Mouse (Mus musculus) intestine, postnatal 0 days (tissue): Measurements from ENCODE around the gene Abcc4. TPM values are rescaled to one million over a fixed set of nuclear protein-coding genes. Genes with fewer than 3 reads are reported as not detected.

Source experiments
- ATAC-seq: fragments of 200-750 bp; cut with Nextera tagmentation; 2 replicates; pipeline ENCODE4 v1.8.0; 2017; ENCODE audit warnings: mild to moderate bottlenecking, moderate TSS enrichment, moderate library complexity
- H3K27ac ChIP-seq: fragments of 300-500 bp; sonication (generic); 2 replicates; pipeline ENCODE4 v1.5.1; 2014; ENCODE audit warnings: mild to moderate bottlenecking, low read depth, low read length, moderate library complexity
- H3K27me3 ChIP-seq: fragments of 300-500 bp; sonication (generic); replicated peaks from 2 replicates; pipeline ENCODE4 v1.6.1; 2014; ENCODE audit warnings: low read length, mixed read lengths; ENCODE audit not compliant: control insufficient read depth, insufficient read depth
- H3K36me3 ChIP-seq: fragments of 300-500 bp; sonication (generic); 2 replicates; pipeline ENCODE4 v1.6.1; 2014; ENCODE audit warnings: mild to moderate bottlenecking, moderate library complexity; ENCODE audit not compliant: control insufficient read depth, insufficient read depth
- H3K4me1 ChIP-seq: fragments of 300-500 bp; sonication (generic); replicated peaks from 2 replicates; pipeline ENCODE4 v1.6.1; 2014; ENCODE audit warnings: antibody characterized with exemption, low read length, mixed read lengths; ENCODE audit not compliant: control insufficient read depth, insufficient read depth
- H3K4me2 ChIP-seq: fragments of 300-500 bp; sonication (generic); replicated peaks from 2 replicates; pipeline ENCODE4 v1.6.1; 2014; ENCODE audit warnings: low read depth, mild to moderate bottlenecking, moderate library complexity
- H3K4me3 ChIP-seq: fragments of 300-500 bp; sonication (generic); 2 replicates; pipeline ENCODE4 v1.5.1; 2014; ENCODE audit warnings: low read depth, low read length
- H3K9ac ChIP-seq: fragments of 300-500 bp; sonication (generic); 2 replicates; pipeline ENCODE4 v1.6.1; 2014; ENCODE audit warnings: mild to moderate bottlenecking, low read depth, low read length
- H3K9me3 ChIP-seq: fragments of 300-500 bp; sonication (generic); 2 replicates; pipeline ENCODE4 v1.6.1; 2016; ENCODE audit warnings: mixed run types; ENCODE audit not compliant: control insufficient read depth
- CTCF ChIP-seq: sonication (generic); IDR thresholded peaks from 2 replicates; pipeline ENCODE4 v1.5.1; 2016; ENCODE audit warnings: low read depth, mild to moderate bottlenecking, control low read depth, antibody characterized with exemption, moderate library complexity
- WGBS: fragments of 180-500 bp; shearing (Covaris S2); extraction: QIAGEN DNeasy Blood & Tissue Kit; methylation state at CpG from one replicate; pipeline ENCODE4 v1.1.7; 2014; 5-methylcytosine and 5-hydroxymethylcytosine counted together
- microRNA-seq: library from miRNA; unstranded; fragments of <30 nt; microRNA quantifications from one replicate; pipeline ENCODE4, GENCODE M21; 2016
- polyA plus RNA-seq: library from polyadenylated mRNA; unstranded; fragments of >200 nt; fragmentation: Nextera tagmentation; extraction: Ambion mirVana; gene quantifications from 2 replicates; pipeline ENCODE4 v1.2.1, GENCODE M21; 2015

The Abcc4 gene
- polyA plus RNA-seq, 1 experiment from 2014 or later: 1.4 TPM

DNA sequence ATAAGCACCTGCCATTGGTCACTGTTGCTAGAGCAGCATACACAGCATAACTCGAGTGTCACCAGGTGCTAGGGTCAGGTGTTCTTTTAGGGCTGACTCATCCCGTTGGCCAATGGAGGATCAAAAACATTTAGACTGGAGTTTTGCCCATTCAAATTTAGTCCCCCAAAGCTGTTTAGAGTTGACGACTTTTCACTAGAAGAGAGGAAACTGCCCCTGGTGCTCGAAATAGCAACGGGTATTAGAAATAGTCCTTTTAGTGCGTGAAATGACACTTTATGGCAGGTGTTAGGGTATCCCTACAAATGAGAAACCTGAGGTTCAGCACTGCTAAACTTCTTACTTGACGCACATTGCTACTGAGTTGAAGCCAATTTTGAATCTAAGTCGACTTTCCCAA, 265.9 kb downstream of the Abcc4 start:
- Histone ChIP-seq H3K4me2 (no peak overlapping the region), H3K4me1 (0 out of 2 replicates have a peak, but pooled peaks cover 6% of the 10 kb centered on the region), H3K9me3 (no peaks in the 10 kb centered on the region), H3K27me3 (peaks cover 48% of the 10 kb centered on the region), H3K27ac (no peak overlapping the region), H3K36me3 (no peaks in the 10 kb centered on the region), H3K4me3 (no peak overlapping the region), H3K9ac (no peak overlapping the region)
- WGBS: 74% methylated on average over 8 of the region's 8 CpGs
- no peak for TF ChIP-seq CTCF
- ATAC-seq: no peak

DNA sequence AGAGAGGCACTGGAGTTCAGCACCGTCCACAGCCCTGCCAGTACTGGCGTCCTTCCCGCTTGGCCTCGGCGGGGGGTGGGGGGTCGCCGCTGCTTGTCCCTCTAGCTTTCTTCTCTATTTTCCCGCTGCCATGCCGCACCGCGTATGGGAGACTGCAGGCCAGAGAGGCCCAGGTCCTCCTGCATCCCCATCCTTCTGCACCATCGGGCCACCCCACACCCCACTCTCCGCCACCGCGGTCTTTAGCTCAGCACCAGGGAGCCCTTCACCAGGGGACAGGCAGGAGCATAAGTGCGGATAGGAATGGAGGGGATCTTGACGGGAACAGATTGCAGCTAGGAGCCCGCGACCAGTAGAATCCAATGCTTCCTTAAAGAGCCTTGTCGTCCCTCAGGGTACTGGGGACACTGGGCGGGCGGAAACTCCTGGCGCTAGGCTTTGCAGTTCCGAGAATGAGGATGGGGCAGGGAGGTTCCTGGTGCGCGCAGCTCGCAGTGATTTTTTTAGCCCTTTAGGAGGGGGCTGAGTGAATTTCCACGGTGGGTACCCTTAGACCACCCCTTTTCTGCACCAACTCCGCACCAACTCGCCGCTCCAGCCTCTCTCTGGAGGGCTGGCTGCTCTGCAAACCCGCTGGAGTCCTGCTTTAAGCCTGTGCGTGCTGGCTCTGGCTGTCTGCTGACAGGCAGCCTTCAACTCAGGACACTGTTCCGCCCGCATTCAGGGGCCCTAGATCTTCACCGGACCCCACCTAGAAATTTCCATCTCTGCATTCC, 268.7 kb downstream of the Abcc4 start:
- 1% methylated on average over 36 of the region's 36 CpGs for WGBS
- no peaks in the 10 kb centered on the region for H3K36me3 ChIP-seq
- no peaks in the 10 kb centered on the region for H3K9me3 ChIP-seq
- H3K27ac ChIP-seq: no peak overlapping the region
- H3K4me2 ChIP-seq: peak overlapping the region; percentile 59
- no peak overlapping the region for H3K9ac ChIP-seq
- no peak for ATAC-seq
- H3K4me1 ChIP-seq: 0 out of 2 replicates have a peak, but pooled peaks cover 6% of the 10 kb centered on the region
- TF ChIP-seq CTCF: no peak
- H3K27me3 ChIP-seq: peaks cover 67% of the 10 kb centered on the region
- H3K4me3 ChIP-seq: peak overlapping the region; percentile 38

DNA sequence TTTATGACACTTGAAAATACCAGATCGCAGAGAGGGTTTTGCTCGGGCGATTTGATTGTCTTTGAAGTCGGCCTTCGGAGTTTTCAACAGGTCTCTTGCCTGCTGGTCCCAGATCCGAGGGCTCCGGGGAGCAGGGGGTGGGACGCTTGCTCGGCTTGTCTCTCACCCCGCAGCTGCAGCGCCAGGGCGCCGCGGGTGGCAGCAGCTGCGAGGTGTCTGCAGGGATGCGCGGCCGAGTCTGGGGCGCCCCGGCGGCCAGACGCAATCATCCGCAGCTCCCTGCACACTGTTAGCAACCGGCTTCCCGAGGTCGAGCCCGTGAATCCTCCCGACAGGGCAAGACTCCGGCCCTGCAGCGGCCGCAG, 269.2 kb downstream of the Abcc4 start:
- peak overlapping the region; percentile 38 for H3K4me3 ChIP-seq
- H3K9ac ChIP-seq: no peak overlapping the region
- no peak overlapping the region for H3K27ac ChIP-seq
- peaks cover 67% of the 10 kb centered on the region for H3K27me3 ChIP-seq
- no peaks in the 10 kb centered on the region for H3K9me3 ChIP-seq
- ATAC-seq: no peak; the same call in 1 of the 2 replicates
- TF ChIP-seq CTCF: peak; percentile 43
- H3K36me3 ChIP-seq: no peaks in the 10 kb centered on the region
- H3K4me2 ChIP-seq: peak overlapping the region; percentile 59
- 0 out of 2 replicates have a peak, but pooled peaks cover 6% of the 10 kb centered on the region for H3K4me1 ChIP-seq
- WGBS: under 1% methylated on average over 31 of the region's 31 CpGs

DNA sequence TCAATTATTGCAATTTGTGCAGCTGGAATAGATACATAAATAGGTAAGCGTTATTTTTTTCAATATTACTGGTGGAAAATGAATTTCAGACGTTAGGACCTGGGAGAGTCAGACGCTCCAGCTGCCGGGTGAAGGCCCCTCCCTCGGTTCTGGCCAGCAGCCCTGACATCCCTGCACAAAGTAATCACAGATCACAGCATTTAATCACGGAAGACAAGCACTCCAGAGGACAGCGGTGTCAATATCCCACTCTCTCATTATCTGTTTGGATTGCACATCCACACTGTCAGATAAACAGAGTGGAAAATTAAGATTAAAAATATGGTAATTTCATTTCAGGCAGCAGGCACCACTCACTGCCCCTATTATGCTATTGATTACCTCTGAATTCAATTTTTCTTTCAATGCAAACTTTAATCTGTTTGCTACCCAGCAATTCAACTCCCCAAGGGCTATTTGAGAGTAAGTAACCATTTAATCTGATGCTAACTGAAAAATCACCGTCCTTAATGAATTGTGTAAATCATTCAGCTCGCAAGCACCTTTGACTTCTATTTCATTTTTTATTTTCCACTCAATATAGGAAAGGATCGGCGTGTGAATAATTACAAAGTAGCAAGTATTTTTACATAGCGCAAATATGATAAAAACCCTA, 270.2 kb downstream of the Abcc4 start:
- WGBS: 31% methylated on average over 12 of the region's 12 CpGs
- ATAC-seq: no peak
- no peak overlapping the region for H3K4me3 ChIP-seq
- no peak overlapping the region for H3K4me2 ChIP-seq
- no peak overlapping the region for H3K27ac ChIP-seq
- peaks cover 67% of the 10 kb centered on the region for H3K27me3 ChIP-seq
- no peaks in the 10 kb centered on the region for H3K9me3 ChIP-seq
- H3K36me3 ChIP-seq: no peaks in the 10 kb centered on the region
- no peak for TF ChIP-seq CTCF
- H3K9ac ChIP-seq: no peak overlapping the region
- H3K4me1 ChIP-seq: 0 out of 2 replicates have a peak, but pooled peaks cover 6% of the 10 kb centered on the region

DNA sequence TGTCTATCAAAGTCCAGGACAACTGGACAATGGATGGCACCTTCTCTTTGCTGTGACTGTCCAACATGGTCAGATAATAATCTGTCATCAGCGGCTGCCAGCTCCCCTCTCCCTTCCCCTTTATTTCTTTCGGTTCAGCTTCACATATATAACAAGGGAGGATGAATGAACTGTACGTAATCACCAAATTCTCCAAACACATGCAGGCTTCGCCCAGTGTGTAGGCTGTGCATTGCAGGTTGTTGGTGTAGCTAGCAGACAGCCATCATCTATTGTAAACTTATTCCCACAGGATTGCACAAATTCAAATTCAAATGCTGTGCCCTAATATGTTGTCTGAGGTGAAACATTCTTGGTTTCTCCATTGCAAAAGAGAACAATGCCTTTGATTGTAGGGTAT, 271.2 kb downstream of the Abcc4 start:
- WGBS: 83% methylated on average over 4 of the region's 4 CpGs
- Histone ChIP-seq H3K27ac (no peak overlapping the region), H3K4me2 (no peak overlapping the region), H3K9me3 (no peaks in the 10 kb centered on the region), H3K9ac (no peak overlapping the region), H3K27me3 (peaks cover 61% of the 10 kb centered on the region), H3K36me3 (no peaks in the 10 kb centered on the region), H3K4me1 (0 out of 2 replicates have a peak, but pooled peaks cover 6% of the 10 kb centered on the region), H3K4me3 (no peak overlapping the region)
- TF ChIP-seq CTCF: no peak
- no peak for ATAC-seq

DNA sequence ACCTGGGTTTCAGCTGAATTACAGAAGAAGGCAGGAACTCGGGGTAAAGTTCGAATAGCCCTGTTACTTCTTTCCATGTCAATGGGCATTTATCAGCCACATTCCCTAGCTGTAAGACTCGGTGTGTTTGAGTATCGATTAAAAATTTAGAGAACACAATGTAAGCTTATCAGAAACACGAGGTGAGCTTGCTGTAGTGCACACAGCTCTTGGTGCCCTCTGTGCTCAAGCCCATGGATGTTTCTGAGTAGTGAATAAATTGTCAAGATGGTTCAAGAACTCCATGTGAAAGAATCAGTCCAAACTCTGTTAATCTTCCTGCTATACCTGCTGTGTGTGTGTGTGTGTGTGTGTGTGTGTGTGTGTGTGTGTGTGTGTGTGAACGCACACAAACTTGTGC, 272.2 kb downstream of the Abcc4 start:
- Histone ChIP-seq H3K4me3 (no peak overlapping the region), H3K27ac (no peak overlapping the region), H3K27me3 (peaks cover 53% of the 10 kb centered on the region), H3K4me1 (0 out of 2 replicates have a peak, but pooled peaks cover 6% of the 10 kb centered on the region), H3K36me3 (no peaks in the 10 kb centered on the region), H3K9me3 (no peaks in the 10 kb centered on the region), H3K4me2 (no peak overlapping the region), H3K9ac (no peak overlapping the region)
- TF ChIP-seq CTCF: no peak
- ATAC-seq: no peak
- 49% methylated on average over 6 of the region's 6 CpGs for WGBS

Small RNAs within 50 kb of the gene (microRNA-seq; reads per million reads assigned to microRNA genes)
- gene Mir6391: not detected

Other genes with a start within 250 kb of the Abcc4 start
- gene Cldn10, start 81.7 kb upstream of the Abcc4 start, polyA plus RNA-seq: 1.5 and 1.7 TPM in 2 replicates
- 2.7 and 3.2 TPM in 2 replicates for gene Dzip1, start 219.2 kb upstream of the Abcc4 start, polyA plus RNA-seq
- gene Dnajc3, start 231.8 kb upstream of the Abcc4 start, polyA plus RNA-seq: 37.6 and 38.1 TPM in 2 replicates